Mouse (Mus musculus) Muller cell, postnatal 12 days (primary cell): ENCODE results near the gene Map3k14.

Experiments used
- DNase-seq: peaks from one replicate; pipeline ENCODE4 v3.0.0-alpha.2; 2015; ENCODE audit errors: inconsistent ontology term

Gene Map3k14

GRCm38 (mm10) chr11:103272888-103273287, 5.6 kb upstream of the Map3k14 start:
- no peak for DNase-seq

GRCm38 (mm10) chr11:103271979-103272378, 4.7 kb upstream of the Map3k14 start:
- no peak for DNase-seq

GRCm38 (mm10) chr11:103269426-103269825, 2.2 kb upstream of the Map3k14 start:
- DNase-seq = no peak

- no peak for DNase-seq
Measured at GRCm38 (mm10) chr11:103268905-103269304, 1.6 kb upstream of the Map3k14 start.

GRCm38 (mm10) chr11:103268350-103268749, 1.1 kb upstream of the Map3k14 start:
- DNase-seq = peak; percentile 30

- DNase-seq = no peak
Measured at GRCm38 (mm10) chr11:103266729-103267345, 435 bp downstream of the Map3k14 start.

GRCm38 (mm10) chr11:103265856-103266255, 1.4 kb downstream of the Map3k14 start:
- no peak for DNase-seq

GRCm38 (mm10) chr11:103265211-103265610, 2.1 kb downstream of the Map3k14 start:
- DNase-seq = peak; percentile 72

GRCm38 (mm10) chr11:103264427-103265005, 2.8 kb downstream of the Map3k14 start:
- peak; percentile 32 for DNase-seq

GRCm38 (mm10) chr11:103263551-103263950, 3.7 kb downstream of the Map3k14 start:
- peak; percentile 26 for DNase-seq

GRCm38 (mm10) chr11:103262412-103263267, 4.6 kb downstream of the Map3k14 start:
- DNase-seq = peak; percentile 45

- peak; percentile 44 for DNase-seq
Measured at GRCm38 (mm10) chr11:103261671-103262411, 5.4 kb downstream of the Map3k14 start.

GRCm38 (mm10) chr11:103260515-103261192, 6.6 kb downstream of the Map3k14 start:
- DNase-seq = no peak

GRCm38 (mm10) chr11:103260034-103260433, 7.2 kb downstream of the Map3k14 start:
- no peak for DNase-seq

- no peak for DNase-seq
Measured at GRCm38 (mm10) chr11:103257938-103258481, 9.3 kb downstream of the Map3k14 start.

- no peak for DNase-seq
Measured at GRCm38 (mm10) chr11:103253605-103254004, 13.7 kb downstream of the Map3k14 start.

GRCm38 (mm10) chr11:103252380-103252779, 14.9 kb downstream of the Map3k14 start:
- DNase-seq = no peak

- DNase-seq = no peak
Measured at GRCm38 (mm10) chr11:103250324-103250723, 16.9 kb downstream of the Map3k14 start.

GRCm38 (mm10) chr11:103249509-103249908, 17.8 kb downstream of the Map3k14 start:
- no peak for DNase-seq

GRCm38 (mm10) chr11:103248837-103249236, 18.4 kb downstream of the Map3k14 start:
- DNase-seq = no peak
